Mouse (Mus musculus) MEL (cell line): ENCODE measurements around the gene Egflam.

Experiments
- CTCF ChIP-seq, 3 experiments: IDR thresholded peaks in 2 of 3; conservative IDR thresholded peaks in 1 of 3; 2 replicates each; pipeline ENCODE4 v1.5.1; 2011 to 2012; ENCODE audit warnings: low read length in 3 of 3, low read depth in 2 of 3, mild to moderate bottlenecking in 2 of 3, improper control_type of control experiment in 1 of 3, inconsistent platforms in 1 of 3, mixed read lengths in 1 of 3, moderate library complexity in 1 of 3; ENCODE audit not compliant: control insufficient read depth in 1 of 3, insufficient read depth in 1 of 3, poor library complexity in 1 of 3, severe bottlenecking in 1 of 3
- ETS1 ChIP-seq: IDR thresholded peaks from 2 replicates; pipeline ENCODE4 v1.6.1; 2012; ENCODE audit warnings: low read depth, mild to moderate bottlenecking, inconsistent platforms, low read length, improper control_type of control experiment, moderate library complexity
- GATA1 ChIP-seq: IDR thresholded peaks from 2 replicates; pipeline ENCODE4 v1.6.1; 2011; ENCODE audit warnings: low read depth, low read length, improper control_type of control experiment
- HCFC1 ChIP-seq: IDR thresholded peaks from 2 replicates; pipeline ENCODE4 v1.6.1; 2012; ENCODE audit warnings: low read depth, mild to moderate bottlenecking, inconsistent platforms, low read length, improper control_type of control experiment, moderate library complexity
- MAX ChIP-seq: IDR thresholded peaks from 2 replicates; pipeline ENCODE4 v1.6.1; 2011; ENCODE audit warnings: low read length, improper control_type of control experiment
- POLR2A ChIP-seq, 2 experiments: IDR thresholded peaks; 2 replicates each; pipeline ENCODE4 v1.6.1; 2011 to 2012; ENCODE audit warnings: low read length in 2 of 2, mild to moderate bottlenecking in 2 of 2, control low read depth in 1 of 2, improper control_type of control experiment in 1 of 2, low read depth in 1 of 2, moderate library complexity in 1 of 2; ENCODE audit not compliant: control insufficient read depth in 1 of 2, insufficient read depth in 1 of 2, poor library complexity in 1 of 2
- RAD21 ChIP-seq: IDR thresholded peaks from 2 replicates; pipeline ENCODE4 v1.6.1; 2011; ENCODE audit warnings: mild to moderate bottlenecking, low read depth, low read length, improper control_type of control experiment
- TCF12 ChIP-seq: IDR thresholded peaks from 2 replicates; pipeline ENCODE4 v1.6.1; 2014; ENCODE audit warnings: low read depth, mild to moderate bottlenecking, inconsistent platforms, low read length, improper control_type of control experiment, moderate library complexity
- ZC3H11A ChIP-seq: IDR thresholded peaks from 2 replicates; pipeline ENCODE4 v1.6.1; 2012; ENCODE audit warnings: low read depth, mild to moderate bottlenecking, inconsistent platforms, low read length, improper control_type of control experiment
- ZKSCAN1 ChIP-seq: IDR thresholded peaks from 2 replicates; pipeline ENCODE4 v1.6.1; 2012; ENCODE audit warnings: low read depth, mild to moderate bottlenecking, inconsistent platforms, low read length, improper control_type of control experiment, moderate library complexity
- ZNF384 ChIP-seq: IDR thresholded peaks from 2 replicates; pipeline ENCODE4 v1.6.1; 2012; ENCODE audit warnings: low read depth, mild to moderate bottlenecking, inconsistent platforms, low read length, improper control_type of control experiment

DNA sequence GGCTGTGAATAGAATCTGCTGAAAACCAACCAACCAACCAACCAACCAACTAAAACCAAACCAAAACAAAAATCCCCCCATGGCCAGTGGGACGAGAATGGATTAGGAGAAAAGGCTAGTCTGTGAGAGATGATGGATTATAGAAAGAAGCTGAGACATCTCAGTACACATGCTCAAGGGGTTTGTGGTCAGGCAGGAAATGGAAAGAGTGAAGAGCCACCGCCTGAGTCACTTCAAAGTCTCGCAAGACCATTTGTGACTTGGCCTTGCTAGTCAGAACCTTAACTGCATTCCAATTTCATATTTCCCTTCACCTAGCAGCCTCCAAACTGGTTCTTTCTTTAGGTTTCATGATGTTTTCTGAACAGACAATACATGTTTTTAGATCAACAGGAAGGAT lies 141.6 kb downstream of the Egflam start:
- TF ChIP-seq CTCF (IDR thresholded peaks at IDR 0.05 in 2 of 3, conservative IDR thresholded peaks at IDR 0.05 in 1 of 3; ENCODE audit: control insufficient read depth in 1 of 3, insufficient read depth in 1 of 3, low read depth in 2 of 3, low read length in 3 of 3, poor library complexity in 1 of 3, severe bottlenecking in 1 of 3) (no peak), HCFC1 (no peak), ETS1 (no peak), POLR2A (IDR thresholded peaks at IDR 0.05; ENCODE audit: control insufficient read depth in 1 of 2, insufficient read depth in 1 of 2, low read depth in 1 of 2, low read length in 2 of 2, poor library complexity in 1 of 2) (no peak), ZKSCAN1 (no peak), ZC3H11A (no peak), ZNF384 (no peak), GATA1 (no peak), TCF12 (no peak), RAD21 (no peak), MAX (no peak)
